Mouse (Mus musculus) cerebellum, postnatal 10 days (tissue): ENCODE data around the gene Coq3.
A peak's percentile ranks its signal among the peaks of the same experiment; 100 is the strongest.

Source experiments
- DNase-seq, 2 experiments: peaks; one replicate each; pipeline ENCODE4 v3.0.0; 2021; ENCODE audit warnings: mixed read lengths in 2 of 2

Gene Coq3

DNA sequence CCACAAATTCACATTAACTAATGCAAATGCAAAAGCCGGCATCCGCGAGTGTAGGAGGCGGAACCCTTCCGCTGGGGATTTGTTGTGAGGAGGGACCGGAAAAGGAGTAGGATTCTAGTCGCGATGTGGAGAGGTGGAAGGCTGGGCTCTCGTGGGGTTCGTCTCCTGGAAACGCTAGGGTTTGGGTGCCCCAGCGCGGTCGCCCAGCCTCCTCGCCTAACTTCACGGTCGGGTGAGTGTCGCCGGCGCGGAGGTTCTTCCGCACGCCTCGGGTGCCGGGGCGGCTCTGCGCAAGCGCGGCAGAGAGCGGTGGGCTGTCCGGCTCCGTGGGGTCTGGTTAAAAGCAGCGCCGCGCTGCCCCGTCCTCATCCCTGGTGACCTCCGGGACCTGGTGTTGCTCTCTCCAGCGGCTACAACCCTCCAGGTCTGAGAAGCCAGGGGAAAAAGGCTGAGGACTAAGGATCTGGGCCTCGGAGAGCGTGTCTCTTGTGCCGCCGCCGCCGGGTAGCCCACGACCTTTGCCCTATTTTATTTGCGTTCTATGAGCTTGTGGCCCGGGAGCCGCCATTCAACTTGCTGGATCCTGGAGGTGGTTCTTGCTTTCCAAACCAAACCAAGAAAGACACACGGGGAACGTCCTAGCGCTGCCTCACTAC, at the start of gene Coq3:
Gene Coq3 (plus strand): TSS at position 109 of the 656 bp plus-strand sequence.
- peak; percentile 85 to 89 for DNase-seq

DNA sequence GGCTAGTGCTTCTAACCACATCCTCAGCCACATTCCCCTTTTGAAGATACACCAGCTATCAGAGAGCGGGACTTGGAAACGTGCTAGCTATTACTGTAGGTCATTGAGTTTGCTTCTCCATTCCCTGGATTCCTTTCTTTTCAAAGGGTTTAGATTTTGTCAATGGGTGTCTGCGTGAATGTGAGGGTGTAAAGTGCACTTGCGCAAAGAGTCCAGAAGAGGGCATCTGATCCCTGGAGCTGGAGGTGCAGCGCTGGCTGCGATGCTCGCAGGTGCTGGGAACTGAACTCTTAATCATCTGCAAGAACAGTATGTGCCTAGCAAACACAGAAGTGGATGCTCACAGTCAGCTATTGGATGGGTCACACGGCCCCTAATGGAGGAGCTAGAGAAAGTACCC, 46.6 kb upstream of the Coq3 start:
- DNase-seq, result no peak

DNA sequence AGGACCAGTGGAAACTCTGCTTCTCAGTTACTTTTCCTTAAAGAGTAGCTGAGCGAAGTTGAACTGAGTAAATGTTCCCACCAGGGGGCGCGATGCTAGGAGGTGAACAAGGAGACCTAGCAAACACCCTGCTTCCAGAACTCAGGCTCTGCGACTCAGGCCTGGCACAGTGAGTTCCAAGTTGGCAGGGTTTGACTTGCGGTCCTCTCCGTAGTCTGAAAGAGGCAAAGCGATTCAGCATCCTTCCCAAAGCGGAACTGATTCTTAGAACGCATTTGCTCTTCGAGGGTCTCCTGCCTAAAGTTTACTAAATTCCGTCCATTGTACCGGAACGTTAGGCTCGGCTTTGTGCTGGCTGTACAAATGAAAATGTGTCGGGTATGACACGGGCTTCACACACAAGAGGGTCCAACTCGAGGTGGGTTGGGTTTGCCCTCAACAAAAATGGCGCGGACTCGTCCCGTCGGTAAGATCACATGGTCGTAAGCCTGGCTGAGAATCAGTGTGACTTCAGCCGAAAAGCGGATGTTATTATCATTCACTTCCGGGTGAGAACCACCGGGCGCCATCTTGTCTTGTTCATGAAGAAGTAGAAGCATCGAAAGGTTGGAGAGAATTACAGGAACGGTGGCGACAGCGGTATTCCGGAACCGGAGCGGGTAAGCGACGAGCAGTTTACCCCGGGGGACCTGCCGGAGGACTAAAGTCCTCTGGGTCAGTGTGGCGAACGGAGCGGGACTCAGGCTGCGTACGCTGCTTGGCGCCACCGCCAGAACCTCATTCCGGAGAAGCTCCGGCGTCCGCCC, 31.8 kb upstream of the Coq3 start, which contains the start of gene Pnisr:
Gene Pnisr (plus strand): TSS at position 103 of the 806 bp plus-strand sequence.
- DNase-seq, result peak; percentile 98 to 99

DNA sequence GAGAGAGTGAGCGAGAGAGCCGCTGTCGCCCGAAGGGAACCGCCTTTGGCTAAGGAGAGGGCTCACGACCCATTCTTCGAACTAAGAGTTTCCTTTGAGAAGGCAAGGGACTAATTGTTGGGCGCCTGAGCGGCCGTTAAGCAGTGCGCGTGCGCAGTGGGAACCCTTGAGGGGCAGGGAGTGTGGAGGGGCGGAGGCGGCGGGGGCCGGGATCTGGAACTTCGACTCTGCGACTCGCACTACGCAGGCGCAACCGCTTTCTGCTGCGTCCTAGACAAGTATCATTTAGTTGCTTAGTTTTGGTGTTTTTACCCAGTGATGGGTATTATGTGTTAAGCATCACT, 31.2 kb upstream of the Coq3 start:
- peak; percentile 95 to 96 for DNase-seq

DNA sequence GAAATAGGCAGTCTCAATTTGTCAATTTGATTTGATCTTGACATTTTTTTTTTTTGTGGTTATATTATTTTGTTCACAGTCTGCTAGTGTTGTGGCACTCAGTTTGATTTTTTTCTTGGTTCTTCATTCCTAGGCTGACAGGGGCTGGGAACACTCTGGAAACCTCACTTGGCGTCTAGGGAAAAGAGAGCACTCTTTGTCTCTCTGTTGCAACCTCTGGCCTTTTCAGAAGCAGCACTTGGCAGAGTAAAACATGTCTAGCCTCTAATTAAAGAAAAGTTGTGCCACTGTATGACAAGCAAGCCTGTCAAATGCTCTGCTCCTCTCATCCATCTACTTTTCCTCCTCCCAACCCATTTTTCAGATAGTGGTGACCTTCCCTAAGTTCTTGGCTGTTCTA, 22.0 kb upstream of the Coq3 start:
- DNase-seq, result no peak

DNA sequence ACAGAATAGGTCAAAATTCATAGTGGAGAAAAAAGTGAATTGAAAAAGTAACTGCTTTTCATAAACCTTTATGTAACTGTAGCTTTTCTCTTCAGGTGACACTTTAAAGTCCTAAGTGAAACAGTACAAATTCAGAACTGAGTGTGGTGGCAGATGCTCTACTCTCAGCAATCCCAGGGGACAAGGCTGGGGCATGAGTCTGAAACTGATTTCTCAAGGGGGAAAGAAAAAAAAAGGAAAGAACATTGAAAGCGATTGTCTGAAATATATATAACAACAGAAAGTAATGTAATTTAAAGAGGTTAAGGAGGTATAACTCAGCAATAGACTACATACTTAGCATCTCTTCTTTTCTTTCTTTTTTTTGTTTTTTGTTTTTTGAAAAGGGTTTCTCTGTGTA, 14.2 kb upstream of the Coq3 start:
- no peak for DNase-seq

DNA sequence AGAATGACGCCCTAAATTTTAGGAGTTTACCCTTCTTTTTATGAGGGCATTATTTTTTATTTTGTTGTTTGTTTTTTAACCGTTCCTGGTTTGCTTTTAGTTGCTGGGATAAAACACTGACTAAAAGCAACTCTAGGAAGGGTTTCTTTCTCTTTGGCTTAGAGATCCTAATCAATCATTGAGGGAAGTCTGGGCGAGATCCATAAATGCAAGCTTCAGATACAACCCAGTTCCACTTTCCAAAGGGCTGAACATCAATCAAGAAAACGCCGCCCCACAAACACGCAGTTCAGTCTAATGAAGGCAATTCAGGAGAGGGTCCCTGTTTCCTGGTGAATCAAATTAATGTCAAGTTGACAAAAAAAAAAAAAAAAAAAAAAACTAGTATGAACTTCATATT, 697 bp upstream of the Coq3 start:
- no peak for DNase-seq

DNA sequence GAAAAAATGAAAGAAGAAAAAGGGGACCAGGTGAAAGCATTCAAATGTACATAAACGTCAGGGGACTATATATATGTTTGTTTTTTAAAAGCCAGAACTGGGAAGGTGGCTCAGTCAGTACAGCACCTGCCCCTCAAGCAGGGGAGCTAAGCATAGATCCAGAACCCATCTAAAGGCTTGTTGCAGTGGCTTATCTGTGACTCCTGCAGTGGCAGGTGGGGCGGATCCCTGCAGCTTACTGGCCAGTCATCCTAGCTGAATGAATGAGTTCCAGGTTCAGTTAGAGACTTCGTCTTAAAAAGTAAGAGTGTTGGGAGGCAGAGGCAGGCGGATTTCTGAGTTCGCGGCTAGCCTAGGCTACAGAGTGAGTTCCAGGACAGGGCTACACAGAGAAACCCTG, 3.3 kb downstream of the Coq3 start:
- no peak for DNase-seq

DNA sequence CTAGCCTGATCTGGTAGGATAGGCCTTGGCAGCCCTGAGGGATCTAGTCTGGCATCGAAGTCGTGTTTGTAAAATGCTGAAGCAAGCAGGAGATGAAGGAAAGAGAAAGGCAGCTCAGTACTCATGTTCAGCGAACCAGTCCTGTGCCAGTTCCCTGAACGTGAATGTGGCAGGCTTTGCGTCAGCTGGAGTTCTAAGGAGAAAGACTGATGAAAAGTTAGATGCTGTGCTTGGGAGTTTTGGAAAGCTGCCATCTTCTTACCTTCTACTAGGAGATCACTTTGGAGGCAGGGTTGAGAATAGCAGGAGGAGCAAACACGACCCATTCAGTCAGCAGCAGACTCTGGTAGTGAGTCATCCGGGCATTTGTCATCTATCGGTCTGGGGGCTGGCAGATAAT, 6.4 kb downstream of the Coq3 start:
- DNase-seq, result no peak

DNA sequence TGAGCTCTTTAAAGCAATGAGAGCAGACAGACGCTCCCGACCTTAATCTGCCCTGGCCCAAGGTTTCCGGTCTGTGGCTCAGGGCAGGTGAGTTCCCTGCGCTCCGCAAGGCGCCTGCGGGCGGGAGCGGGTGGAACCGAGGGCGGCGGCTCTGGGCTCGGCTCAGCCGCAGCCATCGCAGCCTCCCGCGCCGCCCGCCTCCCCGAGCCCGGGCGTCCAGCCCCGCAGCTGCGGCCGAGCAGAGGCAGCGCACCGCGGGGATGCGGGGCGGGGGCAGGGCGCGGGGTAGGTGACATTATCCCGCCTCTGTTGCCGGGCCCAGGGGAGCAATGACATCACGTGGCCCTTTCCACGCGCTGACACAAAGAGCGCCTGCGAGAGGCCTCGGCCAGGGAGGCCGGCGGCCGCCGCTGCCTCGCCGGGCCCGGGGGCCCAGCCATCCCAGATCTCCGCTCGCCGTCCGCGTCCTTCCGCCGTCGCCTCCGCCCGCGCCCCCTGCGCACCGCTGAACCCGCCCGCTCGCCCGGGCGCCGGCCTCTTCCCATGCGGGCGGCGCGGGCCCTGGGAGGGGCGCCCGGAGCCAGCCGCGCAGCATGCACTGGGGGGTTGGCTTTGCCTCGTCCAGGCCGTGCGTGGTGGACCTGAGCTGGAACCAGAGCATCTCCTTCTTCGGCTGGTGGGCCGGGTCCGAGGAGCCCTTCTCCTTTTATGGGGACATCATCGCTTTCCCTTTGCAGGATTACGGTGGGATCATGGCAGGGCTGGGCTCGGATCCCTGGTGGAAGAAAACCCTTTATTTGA, 51.7 kb downstream of the Coq3 start, which contains the start of gene Faxc:
Gene Faxc (plus strand): TSS at position 359 of the 801 bp plus-strand sequence.
- peak; percentile 84 to 87 for DNase-seq

DNA sequence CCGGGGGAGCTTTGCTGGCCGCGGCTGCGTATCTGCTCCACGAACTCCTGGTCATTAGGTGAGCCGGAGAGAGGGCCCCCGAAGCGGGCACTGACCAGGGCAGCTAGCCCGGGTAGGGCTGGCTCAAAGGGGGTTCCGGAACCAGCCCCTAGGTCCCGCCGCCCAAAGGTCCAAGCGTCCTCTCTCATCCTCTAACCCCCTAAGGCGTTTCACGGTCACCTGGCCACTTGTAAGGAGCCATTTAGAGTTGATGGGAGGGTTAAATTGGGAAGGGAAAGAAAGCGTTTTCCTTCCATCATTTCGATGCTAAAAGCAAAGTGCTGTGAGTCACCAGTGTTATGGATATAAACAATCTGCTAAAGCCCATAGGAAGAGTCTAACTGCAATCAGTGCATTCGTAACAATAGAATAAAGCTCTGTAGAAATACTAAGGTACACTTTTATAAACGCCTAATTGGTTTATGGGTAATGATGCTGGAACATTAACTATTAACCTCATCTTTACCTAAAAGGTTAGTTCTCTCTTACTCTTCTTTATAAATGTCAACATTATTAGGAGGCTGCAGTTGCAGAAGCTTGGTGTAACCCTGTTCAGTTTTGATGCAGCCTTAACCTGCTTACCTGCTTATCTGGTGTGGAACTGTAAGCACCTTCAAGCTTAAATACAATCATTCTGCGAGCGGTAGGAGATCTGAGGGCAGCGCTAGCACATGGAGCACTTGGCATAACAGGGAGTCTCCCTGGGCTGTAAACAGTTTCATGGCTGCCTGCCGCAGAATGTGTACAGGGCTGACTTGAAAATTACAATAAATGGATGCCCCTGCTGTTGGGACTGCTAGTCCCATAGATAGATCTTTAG, 52.5 kb downstream of the Coq3 start:
- peak; percentile 70 to 79 for DNase-seq

DNA sequence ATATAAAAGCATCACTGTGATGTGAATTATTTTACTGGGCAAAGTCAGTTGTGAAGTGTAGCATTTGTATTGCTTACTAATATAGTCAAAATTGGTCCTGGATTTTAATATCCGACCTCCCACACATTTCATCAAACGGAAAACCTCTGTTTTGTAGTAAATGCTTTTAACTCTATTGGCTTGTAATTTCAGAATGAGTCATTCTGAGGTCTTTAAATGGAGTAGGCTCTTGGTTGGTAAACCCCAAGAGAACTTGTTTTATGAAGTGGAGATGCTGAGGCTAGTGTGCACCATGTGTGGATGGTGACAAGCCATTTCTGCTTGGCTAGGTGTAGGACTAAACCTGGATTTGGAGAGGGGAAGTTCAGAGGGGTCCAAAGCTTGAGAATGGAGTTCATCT, 55.9 kb downstream of the Coq3 start:
- no peak for DNase-seq

DNA sequence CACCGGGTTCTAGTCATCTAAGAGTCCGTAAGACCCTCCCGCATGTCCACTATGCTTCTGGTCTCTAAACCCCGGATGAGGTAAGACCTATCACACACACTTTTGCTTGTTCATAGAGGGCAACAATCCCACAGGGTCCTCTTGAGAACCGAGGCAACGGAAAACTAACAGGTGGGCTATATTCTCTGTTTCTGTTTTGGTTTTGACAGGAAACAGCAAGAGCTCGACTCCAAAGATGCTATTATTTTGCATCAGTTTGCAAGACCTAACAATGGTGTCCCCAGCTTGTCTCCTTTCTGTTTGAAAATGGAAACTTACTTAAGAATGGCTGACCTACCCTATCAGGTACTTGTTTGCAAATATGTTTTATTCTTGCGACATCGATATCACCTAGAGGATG, 57.0 kb downstream of the Coq3 start:
- DNase-seq, result no peak

DNA sequence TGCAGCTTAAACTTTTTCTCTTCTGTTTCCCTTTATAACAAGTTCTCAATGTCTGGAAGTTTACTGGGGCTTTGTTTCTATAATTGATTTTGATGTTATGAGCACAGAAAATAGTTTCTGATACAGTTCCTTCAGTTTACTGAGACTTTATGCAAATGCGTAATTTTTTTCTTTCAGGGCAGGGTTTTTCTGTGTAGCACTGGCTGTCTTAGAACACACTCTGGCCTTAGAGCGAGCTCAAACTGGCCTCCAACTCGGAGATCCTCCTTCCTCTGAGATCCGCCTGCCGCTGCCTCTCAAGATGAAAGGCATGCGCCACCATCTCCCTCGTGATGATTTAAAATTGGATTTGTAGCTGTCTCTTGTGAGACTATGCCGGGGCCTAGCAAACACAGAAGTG, 58.4 kb downstream of the Coq3 start:
- no peak for DNase-seq

DNA sequence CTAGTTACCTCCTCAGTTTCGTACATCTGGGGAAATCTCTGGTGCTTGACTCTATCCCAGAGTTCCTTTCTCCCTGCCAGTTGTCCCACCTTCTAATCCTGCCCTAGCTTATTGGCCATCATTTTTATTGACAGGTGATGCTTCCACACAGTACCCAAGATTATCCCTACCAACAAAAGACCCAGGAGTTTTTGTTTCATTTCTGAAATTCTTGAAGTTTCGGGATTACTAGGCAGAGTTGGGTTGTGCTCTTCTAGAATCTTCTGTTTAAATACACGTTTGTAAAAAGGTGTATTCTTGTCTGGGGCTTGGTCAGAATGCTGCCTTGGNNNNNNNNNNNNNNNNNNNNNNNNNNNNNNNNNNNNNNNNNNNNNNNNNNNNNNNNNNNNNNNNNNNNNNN, 65.2 kb downstream of the Coq3 start:
- DNase-seq, result no peak

DNA sequence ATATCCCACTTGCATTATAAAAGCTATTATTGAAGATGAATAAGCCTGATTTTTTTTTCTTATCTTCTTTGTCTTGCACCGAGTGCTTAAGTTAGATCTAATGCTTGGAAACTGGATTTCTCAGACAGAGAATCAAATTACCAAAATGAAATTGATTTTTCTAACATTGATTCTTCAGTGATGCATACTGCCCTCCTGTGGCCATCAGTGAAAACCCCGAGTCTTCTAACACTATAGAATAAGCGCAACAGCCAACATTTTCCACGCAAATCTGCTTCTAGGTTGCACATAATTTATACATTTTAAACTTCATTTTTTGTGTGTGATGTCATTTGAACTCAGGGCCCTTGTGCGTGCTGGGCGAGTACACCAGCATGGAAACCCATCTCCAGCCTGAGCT, 72.0 kb downstream of the Coq3 start:
- peak; percentile 68 to 75 for DNase-seq

DNA sequence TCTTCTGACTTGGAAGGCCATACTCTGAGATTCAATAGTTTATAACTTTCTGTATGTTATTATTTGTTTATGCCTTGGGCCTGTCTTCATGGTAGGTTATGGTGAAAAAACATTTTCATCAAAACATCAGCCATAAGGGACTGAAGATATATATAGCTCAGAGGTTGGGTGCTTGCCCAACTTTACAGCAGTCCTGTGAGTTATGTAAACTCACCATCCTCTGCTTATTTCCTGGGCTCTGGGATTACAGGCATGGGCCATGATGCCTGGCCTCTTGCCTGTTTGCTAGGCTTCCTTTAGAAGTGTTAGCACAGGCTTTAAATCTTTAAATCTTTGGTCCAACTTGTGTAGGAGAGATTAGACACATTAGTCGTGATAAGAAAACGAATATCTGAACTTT, 72.8 kb downstream of the Coq3 start:
- no peak for DNase-seq

DNA sequence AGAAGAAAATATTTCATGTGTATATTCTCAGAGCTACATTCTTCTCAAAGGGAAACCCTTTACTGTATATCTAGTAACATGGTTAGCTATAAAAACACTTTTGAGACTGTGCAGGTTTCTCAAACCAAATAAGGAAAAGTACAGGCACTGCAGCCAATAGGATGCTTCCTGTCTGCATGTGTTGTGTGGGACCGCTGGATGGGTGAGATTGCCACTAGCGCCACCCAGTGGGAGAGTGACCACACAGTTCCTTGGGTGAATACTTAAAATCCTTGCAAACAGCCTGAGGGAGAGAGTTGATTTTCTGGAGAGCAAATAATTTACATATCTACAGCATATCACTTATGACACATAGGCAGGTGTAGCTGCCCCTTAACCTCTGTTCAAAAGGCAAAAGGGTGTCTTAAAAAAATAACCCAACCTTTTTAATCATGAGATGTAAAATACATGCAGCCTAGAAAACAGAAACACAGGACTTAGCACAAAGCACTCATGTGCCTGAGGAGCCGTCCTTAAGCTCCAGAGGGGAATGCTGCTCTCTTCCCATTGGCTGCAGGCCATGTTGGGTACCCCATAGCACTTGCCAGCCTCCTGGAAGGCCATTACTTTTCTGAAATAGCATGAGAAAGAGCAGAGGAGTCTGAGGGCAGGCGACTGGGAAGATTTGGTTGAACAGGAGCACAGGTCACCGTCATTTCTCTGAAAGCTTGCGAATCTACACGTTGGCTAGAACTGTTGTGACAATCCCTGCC, 78.3 kb downstream of the Coq3 start:
- peak; percentile 76 to 78 for DNase-seq
